Mouse (Mus musculus) megakaryocyte, embryonic 14.5 days (primary cell): ENCODE data around the gene Abca7.

Experiments used
- FLI1 ChIP-seq: IDR thresholded peaks from 2 replicates; pipeline ENCODE4 v1.6.1; 2012; ENCODE audit warnings: low read length, inconsistent platforms, mixed read lengths
- GATA1 ChIP-seq: IDR thresholded peaks from 3 replicates; pipeline ENCODE4 v1.6.1; 2012; ENCODE audit warnings: mixed read lengths, low read length, inconsistent platforms, borderline replicate concordance

DNA sequence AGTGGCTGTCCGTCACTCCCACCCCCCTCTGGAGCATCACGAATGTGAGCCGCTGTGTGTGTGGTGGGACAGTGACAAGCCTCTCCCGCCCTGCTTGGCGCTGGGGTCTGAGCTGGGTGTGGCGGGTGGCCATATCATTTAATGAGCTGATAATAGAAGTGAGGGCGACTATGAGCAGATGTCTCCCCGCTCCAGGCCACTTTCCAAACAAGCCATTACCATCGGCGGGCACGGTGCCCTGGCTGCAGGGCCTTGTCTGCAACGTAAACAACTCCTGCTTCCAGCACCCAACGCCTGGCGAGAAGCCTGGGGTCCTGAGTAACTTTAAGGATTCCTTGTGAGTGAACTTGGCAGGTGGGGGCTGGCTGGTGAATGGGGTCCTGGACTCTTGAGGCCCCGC lies 1.5 kb downstream of the Abca7 start:
- TF ChIP-seq GATA1 (no peak), FLI1 (no peak)
